Comparison of ENCODE assay signal across 8 mouse cellular contexts in the genomic region with DNA sequence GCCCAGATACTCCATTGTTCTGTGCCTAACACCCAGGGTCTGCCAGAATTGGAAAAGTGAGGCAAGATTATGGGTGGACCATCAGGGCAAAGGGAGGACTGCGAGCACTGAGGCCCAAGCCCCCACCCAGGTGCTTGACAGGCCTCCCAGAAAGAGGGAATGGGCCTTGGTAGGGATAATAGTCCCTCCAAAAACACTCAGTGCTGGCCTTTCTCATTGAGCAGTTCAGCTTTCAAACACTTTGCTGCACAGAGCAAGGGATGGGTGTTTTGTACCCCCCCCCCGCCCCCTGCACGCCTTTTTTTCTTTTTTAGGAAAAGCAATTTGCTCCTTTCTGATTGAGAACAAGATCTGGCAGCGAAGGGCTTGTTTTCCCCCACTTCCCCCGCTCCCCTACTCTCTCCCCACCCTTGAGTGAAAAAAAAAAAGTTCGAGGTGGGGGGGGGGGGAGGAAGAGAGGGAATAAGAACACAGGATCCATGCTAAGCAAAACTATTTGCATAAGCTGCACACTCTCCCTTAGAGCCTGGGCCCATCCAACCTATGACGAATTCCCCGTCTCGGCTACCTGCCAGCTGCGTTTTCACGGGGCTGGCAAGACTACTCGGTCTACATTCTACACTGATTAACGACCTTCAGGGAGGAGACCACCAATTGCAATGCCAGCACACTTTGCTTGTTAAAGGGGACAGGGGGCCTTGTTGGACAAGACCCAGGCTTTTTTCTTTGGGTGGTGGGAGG. TPM values are rescaled to one million over a fixed set of nuclear protein-coding genes. Genes with fewer than 3 reads are reported as not detected.
DNase-seq lines count a peak whose midpoint lies in the region; ATAC-seq lines count a peak whose summit lies in the region.

No protein-coding gene starts in this region.

- H3K36me3 ChIP-seq in lung, embryonic 15.5 days: no peaks in the 10 kb centered on the region
- H3K36me3 ChIP-seq in hindbrain, embryonic 16.5 days (ENCODE audit: control insufficient read depth, insufficient read depth, low read length): no peaks in the 10 kb centered on the region
- no peaks in the 10 kb centered on the region for H3K36me3 ChIP-seq in neural tube, embryonic 12.5 days

- 0 out of 2 replicates have a peak overlapping the region, but pooled peaks have one; percentile 16 for H3K4me2 ChIP-seq in lung, embryonic 15.5 days
- H3K4me2 ChIP-seq in hindbrain, embryonic 16.5 days (ENCODE audit: low read length): no peak overlapping the region
- H3K4me2 ChIP-seq in neural tube, embryonic 12.5 days (replicated peaks): peak overlapping the region; percentile 22

- 0 out of 2 replicates have a peak, but pooled peaks have one; percentile 64 for ATAC-seq in lung, embryonic 15.5 days (ENCODE audit: borderline replicate concordance, extremely low read depth, low FRiP score, low TSS enrichment)
- peak; percentile 95 for ATAC-seq in hindbrain, embryonic 16.5 days
- peak; percentile 84 for ATAC-seq in neural tube, embryonic 12.5 days (ENCODE audit: low FRiP score, low read depth)
- ATAC-seq in activated CD4-positive, CD25-positive, alpha-beta regulatory T cell, adult 4 months: no peak

- peaks cover 13% of the 10 kb centered on the region; the same call in 1 of the 2 replicates for H3K4me1 ChIP-seq in lung, embryonic 15.5 days
- H3K4me1 ChIP-seq in hindbrain, embryonic 16.5 days (ENCODE audit: control insufficient read depth, insufficient read depth, low read depth, low read length): peaks cover 7% of the 10 kb centered on the region; the same call in 1 of the 2 replicates
- peaks cover 24% of the 10 kb centered on the region for H3K4me1 ChIP-seq in neural tube, embryonic 12.5 days

- no peak overlapping the region for H3K9ac ChIP-seq in lung, embryonic 15.5 days
- H3K9ac ChIP-seq in hindbrain, embryonic 16.5 days (ENCODE audit: low read depth, low read length): no peak overlapping the region
- H3K9ac ChIP-seq in neural tube, embryonic 12.5 days: no peak overlapping the region

- H3K4me3 ChIP-seq in lung, embryonic 15.5 days: no peak overlapping the region
- no peak overlapping the region for H3K4me3 ChIP-seq in hindbrain, embryonic 16.5 days (ENCODE audit: low read length)
- no peak overlapping the region for H3K4me3 ChIP-seq in neural tube, embryonic 12.5 days

- H3K9me3 ChIP-seq in lung, embryonic 15.5 days: no peaks in the 10 kb centered on the region
- no peaks in the 10 kb centered on the region for H3K9me3 ChIP-seq in hindbrain, embryonic 16.5 days (ENCODE audit: control insufficient read depth, low read length)
- no peaks in the 10 kb centered on the region for H3K9me3 ChIP-seq in neural tube, embryonic 12.5 days

- H3K27ac ChIP-seq in lung, embryonic 15.5 days: no peak overlapping the region
- H3K27ac ChIP-seq in hindbrain, embryonic 16.5 days (ENCODE audit: low read depth, low read length): peak overlapping the region; percentile 46; the same call in 1 of the 2 replicates
- no peak overlapping the region for H3K27ac ChIP-seq in neural tube, embryonic 12.5 days

- 29% methylated on average over 13 of the region's 13 CpGs for WGBS in lung, embryonic 15.5 days
- WGBS in hindbrain, embryonic 16.5 days: 25% methylated on average over 13 of the region's 13 CpGs
- WGBS in neural tube, embryonic 12.5 days: 31% methylated on average over 13 of the region's 13 CpGs

- DNase-seq in adrenal gland, adult (ENCODE audit: inconsistent age in 2 of 2, low spot score in 1 of 2): peak; percentile 14 to 50
- DNase-seq in adrenal gland, adult 8-10 months: no peak
- no peak for DNase-seq in lung, postnatal 25 days (ENCODE audit: low spot score)
- DNase-seq in thymus, postnatal 4 days: no peak

- no peaks in the 10 kb centered on the region for H3K27me3 ChIP-seq in lung, embryonic 15.5 days
- H3K27me3 ChIP-seq in hindbrain, embryonic 16.5 days (replicated peaks; ENCODE audit: control insufficient read depth, insufficient read depth, low read length): peaks cover 2% of the 10 kb centered on the region; the same call in 1 of the 2 replicates
- no peaks in the 10 kb centered on the region for H3K27me3 ChIP-seq in neural tube, embryonic 12.5 days (replicated peaks)

RNA-seq across cellular contexts. Expression of a gene that starts 42.4 kb away (rescaled TPM):
- total RNA-seq in adrenal gland, adult 8-10 months (2022): 10 to 100 TPM; 20.7 to 34.0 (median 22.7) TPM
- polyA plus RNA-seq in lung, embryonic 15.5 days (2015; fragmentation: Nextera tagmentation; extraction: Ambion mirVana): 21.1 and 21.9 TPM in 2 replicates
- 69.2 and 80.6 TPM in 2 replicates for polyA plus RNA-seq in hindbrain, embryonic 16.5 days (2015; fragmentation: Nextera tagmentation; extraction: Ambion mirVana)
- polyA plus RNA-seq in neural tube, embryonic 12.5 days (2016; fragmentation: Nextera tagmentation; extraction: Ambion mirVana): 60.5 and 62.8 TPM in 2 replicates
- polyA plus RNA-seq in activated CD4-positive, CD25-positive, alpha-beta regulatory T cell, adult 4 months (2017; shearing (Covaris generic)): 10 to 100 TPM; 51.0 to 52.1 TPM

Comparison
In these comparisons a context has a peak if more than half of its experiments do, and no peak if none do; other contexts are left out.
1. DNase-seq: peak in adrenal gland, adult (2 of 2); none in adrenal gland, adult 8-10 months (single experiment), lung, postnatal 25 days (single experiment) and thymus, postnatal 4 days (single experiment).